Mouse (Mus musculus): ENCODE measurements around the gene Wars2. TPM values are rescaled to one million over a fixed set of nuclear protein-coding genes. Genes with fewer than 3 reads are reported as not detected.

Gene Wars2
- polyA plus RNA-seq, 1 experiment: 11.6 TPM

DNA sequence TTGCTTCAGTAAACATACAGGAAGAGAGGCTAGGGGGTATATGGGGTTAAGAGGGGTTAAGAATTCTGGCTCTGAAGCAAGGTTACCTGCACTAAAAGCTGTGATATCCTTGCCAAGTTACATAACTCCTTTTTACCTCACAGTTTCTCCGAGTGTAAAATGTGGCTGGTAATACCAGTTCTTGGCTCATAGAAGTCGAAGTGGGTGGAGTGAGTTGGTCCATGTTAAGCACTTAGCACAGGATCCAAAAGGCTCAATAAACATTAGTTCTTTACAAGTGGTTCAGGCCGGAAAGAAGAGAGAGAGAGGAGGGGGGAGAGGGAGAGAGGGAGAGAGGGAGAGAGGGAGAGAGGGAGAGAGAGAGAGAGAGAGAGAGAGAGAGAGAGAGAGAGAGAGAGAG, 104.5 kb downstream of the Wars2 start:
- Histone ChIP-seq H3K4me3 (ENCODE audit: insufficient read depth, low read length) (no peak overlapping the region), H3K27ac (ENCODE audit: insufficient read depth, low read length) (no peak overlapping the region), H3K4me1 (ENCODE audit: control insufficient read depth, insufficient read depth, low read length) (peaks cover 3% of the 10 kb centered on the region; the same call in 1 of the 2 replicates)
- no peak for TF ChIP-seq CTCF (IDR thresholded peaks at IDR 0.05; ENCODE audit: borderline replicate concordance, insufficient read depth, low read length)
- TF ChIP-seq POLR2A (IDR thresholded peaks at IDR 0.05; ENCODE audit: low read depth, low read length): no peak

DNA sequence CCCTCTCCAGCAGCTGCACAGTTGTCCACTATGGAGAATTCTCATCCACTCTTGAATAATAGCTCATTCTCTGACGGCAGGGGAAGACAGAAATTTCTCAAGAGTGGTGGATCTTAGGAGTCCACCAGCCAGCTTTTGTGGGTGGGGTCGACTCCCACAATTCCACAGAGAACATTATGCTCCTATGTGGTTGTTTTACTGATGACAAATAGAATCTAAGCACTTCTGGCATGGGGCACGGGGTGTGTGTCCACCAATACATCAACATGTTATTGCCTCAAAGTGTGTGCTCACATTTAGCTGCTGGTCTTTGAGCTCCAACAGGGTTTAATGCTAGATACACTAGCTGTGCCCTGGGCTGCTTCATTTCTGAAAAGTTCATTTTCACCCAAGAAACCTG, 105.8 kb downstream of the Wars2 start:
- no peak overlapping the region for H3K4me3 ChIP-seq (ENCODE audit: insufficient read depth, low read length)
- TF ChIP-seq CTCF (IDR thresholded peaks at IDR 0.05; ENCODE audit: borderline replicate concordance, insufficient read depth, low read length): no peak
- no peak for TF ChIP-seq POLR2A (IDR thresholded peaks at IDR 0.05; ENCODE audit: low read depth, low read length)
- H3K27ac ChIP-seq (ENCODE audit: insufficient read depth, low read length): peak overlapping the region; percentile 30; the same call in 1 of the 2 replicates
- H3K4me1 ChIP-seq (ENCODE audit: control insufficient read depth, insufficient read depth, low read length): peaks cover 3% of the 10 kb centered on the region; the same call in 1 of the 2 replicates

DNA sequence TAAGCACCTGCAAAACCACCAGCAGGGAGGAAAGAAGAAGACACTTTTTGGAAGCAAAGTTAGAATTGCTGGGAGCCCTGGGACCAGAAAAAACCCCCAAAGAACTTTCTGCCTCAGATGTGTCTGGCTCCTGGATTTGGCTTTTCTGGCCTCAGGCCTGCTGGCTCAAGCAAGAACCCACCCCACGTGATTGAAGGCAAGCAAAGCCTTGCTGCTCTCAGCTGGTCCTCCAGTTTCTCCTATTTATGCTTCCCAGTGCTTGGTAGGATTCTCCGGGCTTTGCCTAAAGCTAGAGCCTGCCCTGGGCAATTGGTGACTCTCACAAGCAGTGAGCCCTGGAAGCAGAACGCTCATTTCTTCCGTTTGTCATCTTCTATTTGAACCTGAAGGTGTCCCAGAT, 106.7 kb downstream of the Wars2 start:
- H3K27ac ChIP-seq (ENCODE audit: insufficient read depth, low read length): peak overlapping the region; percentile 75
- peak; percentile 46; the same call in 1 of the 2 replicates for TF ChIP-seq POLR2A (IDR thresholded peaks at IDR 0.05; ENCODE audit: low read depth, low read length)
- TF ChIP-seq CTCF (IDR thresholded peaks at IDR 0.05; ENCODE audit: borderline replicate concordance, insufficient read depth, low read length): no peak
- peaks cover 3% of the 10 kb centered on the region; the same call in 1 of the 2 replicates for H3K4me1 ChIP-seq (ENCODE audit: control insufficient read depth, insufficient read depth, low read length)
- H3K4me3 ChIP-seq (ENCODE audit: insufficient read depth, low read length): no peak overlapping the region

DNA sequence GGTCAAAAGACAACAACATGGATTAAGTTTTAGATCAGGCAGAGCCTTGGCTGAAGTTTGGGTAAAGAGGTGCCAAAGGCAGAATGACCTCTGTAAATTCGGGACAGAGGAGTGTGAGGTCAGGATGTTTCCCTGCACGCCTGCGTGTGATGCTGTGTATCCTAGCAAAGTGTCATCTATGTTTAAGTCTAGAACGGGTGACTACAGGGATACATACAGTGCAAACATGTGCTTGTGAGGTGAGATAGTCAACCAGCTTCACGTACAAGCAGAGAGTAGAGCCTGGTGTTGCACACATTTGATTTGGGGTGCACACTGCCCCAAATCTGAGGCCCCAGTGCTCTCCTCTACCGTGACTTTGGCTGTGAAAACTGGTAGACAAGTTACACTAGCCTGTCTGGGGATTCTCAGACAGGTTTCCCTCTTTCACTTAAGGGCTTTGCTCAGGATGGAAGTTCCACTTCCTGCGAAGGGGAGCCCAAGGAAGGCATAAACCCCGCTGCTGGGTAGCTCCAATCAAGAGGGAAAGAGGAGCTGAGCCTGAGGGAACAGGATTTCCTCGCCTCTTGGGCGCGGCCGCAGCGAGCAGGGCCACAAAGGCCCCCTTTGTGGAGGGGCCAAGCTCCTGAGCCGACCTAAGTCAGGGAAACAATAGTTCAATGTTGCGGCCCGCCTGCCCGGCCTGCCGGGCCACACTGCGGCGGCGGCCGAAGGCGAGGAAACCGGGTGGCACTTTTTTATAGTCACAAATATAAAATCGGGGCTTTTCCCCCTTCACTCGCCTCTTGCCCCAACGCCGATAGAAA, 107.3 kb downstream of the Wars2 start:
- no peak overlapping the region; the same call in 1 of the 2 replicates for H3K4me3 ChIP-seq (ENCODE audit: insufficient read depth, low read length)
- no peak for TF ChIP-seq POLR2A (IDR thresholded peaks at IDR 0.05; ENCODE audit: low read depth, low read length)
- no peak for TF ChIP-seq CTCF (IDR thresholded peaks at IDR 0.05; ENCODE audit: borderline replicate concordance, insufficient read depth, low read length)
- H3K27ac ChIP-seq (ENCODE audit: insufficient read depth, low read length): peak overlapping the region; percentile 82
- H3K4me1 ChIP-seq (ENCODE audit: control insufficient read depth, insufficient read depth, low read length): peaks cover 3% of the 10 kb centered on the region; the same call in 1 of the 2 replicates

DNA sequence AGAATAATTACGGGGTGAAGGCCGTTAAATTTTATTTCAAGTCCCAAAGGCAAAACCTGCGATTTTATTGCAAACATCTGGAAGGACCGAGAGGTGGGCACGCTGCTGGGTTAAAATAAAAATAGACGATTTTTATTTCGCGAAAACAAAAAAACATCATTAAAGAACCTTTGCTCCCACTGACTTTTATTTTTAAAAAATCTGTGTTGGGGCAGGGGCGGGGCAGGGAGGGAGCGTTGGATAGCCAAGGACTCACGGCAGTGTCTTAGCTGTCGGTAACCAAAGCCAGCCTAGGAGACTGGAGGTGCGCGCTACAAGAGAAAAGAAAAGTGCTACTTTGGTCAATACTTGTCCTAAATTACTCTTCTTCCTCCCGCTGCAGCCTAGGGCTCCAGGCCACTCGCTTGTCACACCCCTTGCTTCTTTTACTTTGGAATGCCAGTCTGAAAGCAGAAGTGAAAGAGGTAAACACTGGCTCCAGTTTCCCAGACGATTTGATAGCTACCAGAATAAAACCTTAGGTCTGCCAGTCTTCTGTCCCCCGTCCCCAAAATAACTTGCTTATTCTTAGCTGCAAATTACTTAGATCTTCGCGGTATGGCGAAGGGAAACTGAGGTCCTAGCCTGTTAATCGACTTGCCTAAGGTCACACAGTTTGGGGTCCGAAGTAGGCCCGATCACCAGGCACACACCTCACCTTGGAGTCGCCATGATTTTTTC, 108.1 kb downstream of the Wars2 start:
- Histone ChIP-seq H3K27ac (ENCODE audit: insufficient read depth, low read length) (peak overlapping the region; percentile 82), H3K4me3 (ENCODE audit: insufficient read depth, low read length) (peak overlapping the region; percentile 15), H3K4me1 (ENCODE audit: control insufficient read depth, insufficient read depth, low read length) (peaks cover 3% of the 10 kb centered on the region; the same call in 1 of the 2 replicates)
- TF ChIP-seq CTCF (IDR thresholded peaks at IDR 0.05; ENCODE audit: borderline replicate concordance, insufficient read depth, low read length) (no peak), POLR2A (IDR thresholded peaks at IDR 0.05; ENCODE audit: low read depth, low read length) (no peak)

DNA sequence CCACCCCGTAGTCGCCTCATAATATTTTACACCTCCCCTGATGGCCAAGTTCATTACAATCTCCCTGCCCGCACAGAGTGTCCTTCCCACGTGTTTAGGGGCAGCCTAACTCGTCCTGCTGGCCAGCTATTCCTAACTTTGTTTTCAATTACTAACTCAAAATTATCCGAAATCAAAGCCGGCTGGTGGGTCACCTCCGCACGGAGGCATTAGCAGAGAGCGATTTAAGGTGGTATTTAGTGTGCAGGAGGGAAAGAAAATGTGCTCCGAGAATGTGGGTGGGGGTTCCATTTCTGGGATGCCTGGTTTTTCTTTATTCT, 108.6 kb downstream of the Wars2 start:
- no peak for TF ChIP-seq CTCF (IDR thresholded peaks at IDR 0.05; ENCODE audit: borderline replicate concordance, insufficient read depth, low read length)
- TF ChIP-seq POLR2A (IDR thresholded peaks at IDR 0.05; ENCODE audit: low read depth, low read length): no peak
- Histone ChIP-seq H3K27ac (ENCODE audit: insufficient read depth, low read length) (peak overlapping the region; percentile 82), H3K4me1 (ENCODE audit: control insufficient read depth, insufficient read depth, low read length) (peaks cover 3% of the 10 kb centered on the region; the same call in 1 of the 2 replicates), H3K4me3 (ENCODE audit: insufficient read depth, low read length) (peak overlapping the region; percentile 15; the same call in 1 of the 2 replicates)

DNA sequence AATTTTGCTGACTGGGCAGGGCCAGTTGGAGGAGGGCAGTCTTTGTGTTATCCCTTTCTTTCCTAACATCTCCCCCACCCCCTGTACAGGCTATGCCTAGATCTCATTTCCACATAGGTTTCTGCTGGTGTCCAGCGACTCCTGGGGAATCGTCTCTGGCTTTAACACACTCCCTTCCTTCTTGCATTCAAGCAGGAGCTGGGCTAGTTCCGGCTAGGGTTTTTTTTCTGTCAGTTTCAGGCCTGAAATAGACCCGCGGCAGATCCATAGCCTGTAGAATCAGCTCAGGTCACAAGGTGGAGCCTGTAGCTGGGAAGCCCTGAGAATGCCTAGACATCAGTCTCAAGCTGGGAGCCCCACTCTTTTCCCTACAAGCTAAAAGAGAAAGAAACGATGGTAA, 109.0 kb downstream of the Wars2 start:
- Histone ChIP-seq H3K27ac (ENCODE audit: insufficient read depth, low read length) (peak overlapping the region; percentile 82), H3K4me1 (ENCODE audit: control insufficient read depth, insufficient read depth, low read length) (peaks cover 3% of the 10 kb centered on the region; the same call in 1 of the 2 replicates), H3K4me3 (ENCODE audit: insufficient read depth, low read length) (no peak overlapping the region)
- 0 out of 2 replicates have a peak, but pooled peaks have one; percentile 7 for TF ChIP-seq POLR2A (IDR thresholded peaks at IDR 0.05; ENCODE audit: low read depth, low read length)
- TF ChIP-seq CTCF (IDR thresholded peaks at IDR 0.05; ENCODE audit: borderline replicate concordance, insufficient read depth, low read length): no peak

DNA sequence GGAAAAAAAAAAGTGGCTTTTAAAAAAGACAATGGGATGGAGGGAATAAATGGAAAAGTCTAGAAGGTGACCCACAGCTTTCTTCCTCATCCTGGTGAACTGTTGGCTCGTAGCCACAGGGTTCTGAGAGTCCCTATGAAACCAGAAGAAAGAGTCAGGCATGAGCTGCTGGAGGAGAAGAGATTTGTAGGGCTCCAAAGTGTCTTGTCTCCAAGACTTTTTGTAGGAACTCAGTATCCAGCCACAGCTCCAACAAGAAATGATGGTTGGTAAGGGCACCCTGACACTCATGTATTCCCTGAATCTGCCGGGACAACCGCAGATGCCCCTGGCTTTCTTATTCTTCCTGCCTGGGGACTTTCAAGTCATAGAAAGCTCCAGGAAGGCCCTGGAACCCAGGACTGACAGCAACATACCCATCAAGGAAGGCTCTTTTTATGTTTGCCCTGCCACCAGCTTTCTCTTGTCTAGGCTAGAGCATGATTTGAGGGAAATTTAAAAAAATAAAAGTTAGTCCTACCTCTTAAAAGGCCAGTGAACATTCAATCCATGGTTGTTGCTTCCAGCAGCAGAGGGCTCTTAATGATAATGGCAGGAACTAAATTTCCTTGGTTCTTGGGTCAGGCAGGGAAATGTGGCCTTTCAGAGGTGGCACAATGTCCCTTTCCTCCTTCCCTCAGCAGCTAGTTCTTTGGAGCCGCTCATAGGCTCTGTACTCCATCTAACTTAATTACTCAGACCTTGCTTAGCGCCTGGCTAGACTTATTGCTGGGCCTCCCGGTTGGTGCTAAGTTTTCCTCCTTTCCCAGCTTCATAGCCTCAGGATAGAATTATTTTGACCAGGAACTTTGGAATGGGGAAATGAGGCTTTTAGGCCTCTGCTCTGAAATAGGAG, 110.7 kb downstream of the Wars2 start:
- Histone ChIP-seq H3K4me3 (ENCODE audit: insufficient read depth, low read length) (0 out of 2 replicates have a peak overlapping the region, but pooled peaks have one; percentile 6), H3K4me1 (ENCODE audit: control insufficient read depth, insufficient read depth, low read length) (peaks cover 3% of the 10 kb centered on the region; the same call in 1 of the 2 replicates), H3K27ac (ENCODE audit: insufficient read depth, low read length) (peak overlapping the region; percentile 82)
- TF ChIP-seq POLR2A (IDR thresholded peaks at IDR 0.05; ENCODE audit: low read depth, low read length): no peak
- no peak for TF ChIP-seq CTCF (IDR thresholded peaks at IDR 0.05; ENCODE audit: borderline replicate concordance, insufficient read depth, low read length)
